Mouse (Mus musculus) kidney, postnatal 36 days (tissue): ENCODE results near the gene Defb10.
"Not testable (repeated sequence)": the region's sequence is repeated elsewhere in the genome, so short reads cannot be mapped to it uniquely, and the experiment has no call there.

Experiments used
- DNase-seq, 2 experiments: peaks; one replicate each; pipeline ENCODE4 v3.0.0; 2021 to 2022; ENCODE audit warnings: mixed read lengths in 2 of 2

Defb10 gene

DNA sequence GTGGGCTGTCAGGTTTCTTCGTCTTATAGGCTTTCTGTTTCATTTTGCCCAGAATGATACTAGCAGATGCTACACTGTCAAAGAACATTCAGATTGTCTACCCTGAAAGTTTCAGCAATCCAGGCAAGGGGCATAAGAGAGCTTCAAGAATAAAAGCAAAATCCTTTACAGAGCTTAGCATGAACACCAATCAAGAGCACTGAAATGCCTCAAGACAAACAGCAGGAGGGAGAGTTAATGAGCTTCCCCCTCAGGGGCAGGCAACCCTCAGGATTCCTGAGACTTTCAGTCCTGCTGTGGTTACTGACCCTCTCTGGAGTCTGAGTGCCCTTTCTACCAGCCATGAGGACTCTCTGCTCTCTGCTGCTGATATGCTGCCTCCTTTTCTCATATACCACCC is at the start of gene Defb10:
Gene Defb10 (plus strand): TSS at position 316 of the 400 bp plus-strand sequence.
- not testable (repeated sequence) for DNase-seq

DNA sequence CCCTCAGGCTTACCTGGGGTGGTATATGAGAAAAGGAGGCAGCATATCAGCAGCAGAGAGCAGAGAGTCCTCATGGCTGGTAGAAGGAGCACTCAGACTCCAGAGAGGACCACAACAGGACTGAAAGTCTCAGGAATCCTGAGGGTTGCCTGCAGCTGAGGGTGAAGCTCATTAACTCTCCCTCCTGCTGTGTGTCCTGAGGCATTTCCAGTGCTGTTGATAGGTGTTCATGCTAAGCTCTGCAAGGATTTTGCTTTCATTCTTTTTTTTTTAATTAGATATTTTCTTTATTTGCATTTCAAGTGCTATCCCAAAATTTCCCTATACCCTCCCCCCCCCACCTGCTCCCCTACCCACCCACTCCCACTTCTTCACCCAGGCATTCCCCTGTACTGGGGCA is 26.6 kb downstream of the Defb10 start, which contains the start of gene Defb9:
Gene Defb9 (minus strand): TSS at position 101 of the 400 bp plus-strand sequence.
- peak; percentile 1 to 4 for DNase-seq

DNA sequence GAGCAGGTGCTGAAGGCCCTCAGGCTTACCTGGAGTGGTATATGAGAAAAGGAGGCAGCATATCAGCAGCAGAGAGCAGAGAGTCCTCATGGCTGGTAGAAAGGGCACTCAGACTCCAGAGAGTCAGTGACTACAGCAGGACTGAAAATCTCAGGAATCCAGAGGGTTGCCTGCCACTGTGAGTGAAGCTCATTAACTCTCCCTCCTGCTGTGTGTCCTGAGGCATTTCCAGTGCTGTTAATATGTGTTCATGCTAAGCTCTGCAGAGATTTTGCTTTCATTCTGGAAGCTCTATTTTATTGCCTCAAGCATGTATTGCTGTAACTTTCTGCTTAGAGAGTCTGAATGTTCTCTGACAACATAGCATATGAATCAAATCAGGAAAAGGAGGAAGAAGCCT is 47.6 kb downstream of the Defb10 start, which contains the start of gene Defb11:
Gene Defb11 (minus strand): TSS at position 123 of the 400 bp plus-strand sequence.
- peak; percentile 22 to 44 for DNase-seq
